Mouse (Mus musculus) ES-Bruce4 (cell line): ENCODE results near the gene Lhx1.

Experiments used
- CTCF ChIP-seq: IDR thresholded peaks from one replicate; pipeline ENCODE4 v1.8.1; 2011; ENCODE audit warnings: low read depth, low read length
- EP300 ChIP-seq: IDR thresholded peaks from 2 replicates; pipeline ENCODE4 v1.6.1; 2011; ENCODE audit warnings: low read depth, low read length; ENCODE audit not compliant: insufficient read depth

GRCm38 (mm10) chr11:84563360-84563759, 38.0 kb upstream of the Lhx1 start:
- TF ChIP-seq CTCF (no peak), EP300 (no peak)
